Mouse (Mus musculus) testis, adult 2 months (tissue): ENCODE measurements around the gene Gpr137b. TPM values are rescaled to one million over a fixed set of nuclear protein-coding genes. Genes with fewer than 3 reads are reported as not detected.
"Not testable (repeated sequence)": the region's sequence is repeated elsewhere in the genome, so short reads cannot be mapped to it uniquely, and the experiment has no call there.

Experiments
- H3K27ac ChIP-seq: fragments of 200-500 bp; 2 replicates; pipeline ENCODE4 v1.5.1; 2012; ENCODE audit warnings: low read depth, low read length; ENCODE audit not compliant: control insufficient read depth, insufficient read depth
- H3K27me3 ChIP-seq: fragments of 200-500 bp; 2 replicates; pipeline ENCODE4 v1.6.1; 2012; ENCODE audit warnings: mild to moderate bottlenecking, low read length, moderate library complexity; ENCODE audit not compliant: control insufficient read depth, insufficient read depth
- H3K36me3 ChIP-seq: fragments of 200-500 bp; 2 replicates; pipeline ENCODE4 v1.6.1; 2012; ENCODE audit warnings: mild to moderate bottlenecking, low read length; ENCODE audit not compliant: control insufficient read depth, insufficient read depth
- H3K4me1 ChIP-seq: fragments of 200-500 bp; 2 replicates; pipeline ENCODE4 v1.6.1; 2012; ENCODE audit warnings: low read length; ENCODE audit not compliant: control insufficient read depth, insufficient read depth
- H3K4me3 ChIP-seq: fragments of 200-500 bp; 2 replicates; pipeline ENCODE4 v1.5.1; 2012; ENCODE audit warnings: low read depth, mild to moderate bottlenecking, low read length, moderate library complexity, mixed read lengths; ENCODE audit not compliant: control insufficient read depth
- CTCF ChIP-seq: fragments of 200-500 bp; IDR thresholded peaks from 2 replicates; pipeline ENCODE4 v1.5.1; 2012; ENCODE audit warnings: low read depth, mild to moderate bottlenecking, inconsistent platforms, low read length, moderate library complexity; ENCODE audit not compliant: control insufficient read depth, insufficient read depth, insufficient replicate concordance
- POLR2A ChIP-seq: fragments of 200-500 bp; IDR thresholded peaks from 2 replicates; pipeline ENCODE4 v1.6.1; 2012; ENCODE audit warnings: low read depth, mild to moderate bottlenecking, inconsistent platforms, low read length, moderate library complexity; ENCODE audit not compliant: control insufficient read depth
- polyA plus RNA-seq: library from polyadenylated mRNA; depleted of rRNA; stranded (reverse); fragments of >200 nt; gene quantifications from 2 replicates; pipeline ENCODE4 v1.2.3, GENCODE M21; 2012

Gpr137b gene
- polyA plus RNA-seq, 1 experiment, result 9.5 TPM

- Histone ChIP-seq H3K4me3 (no peak overlapping the region), H3K36me3 (no peaks in the 10 kb centered on the region), H3K27me3 (no peaks in the 10 kb centered on the region), H3K4me1 (no peaks in the 10 kb centered on the region), H3K27ac (no peak overlapping the region)
- TF ChIP-seq CTCF (no peak), POLR2A (no peak)
These were observed 16.6 kb downstream of the Gpr137b start for GRCm38 (mm10) chr13:13377180-13377579.

- H3K4me1 ChIP-seq, H3K36me3 ChIP-seq, H3K4me3 ChIP-seq, H3K27ac ChIP-seq, H3K27me3 ChIP-seq: not testable (repeated sequence)
These were observed 19.8 kb downstream of the Gpr137b start for GRCm38 (mm10) chr13:13373965-13374364.

- not testable (repeated sequence) for H3K36me3 ChIP-seq, H3K4me3 ChIP-seq, H3K27me3 ChIP-seq, H3K27ac ChIP-seq, H3K4me1 ChIP-seq
These were observed 22.4 kb downstream of the Gpr137b start for GRCm38 (mm10) chr13:13371436-13371835.

- not testable (repeated sequence) for H3K27me3 ChIP-seq, H3K4me3 ChIP-seq, H3K4me1 ChIP-seq, H3K27ac ChIP-seq, H3K36me3 ChIP-seq
These were observed 27.4 kb downstream of the Gpr137b start for GRCm38 (mm10) chr13:13366371-13366770.

GRCm38 (mm10) chr13:13363536-13363935 is 30.3 kb downstream of the Gpr137b start:
- not testable (repeated sequence) for H3K4me3 ChIP-seq, H3K4me1 ChIP-seq, H3K27me3 ChIP-seq, H3K36me3 ChIP-seq, H3K27ac ChIP-seq

GRCm38 (mm10) chr13:13362261-13362660 is 31.6 kb downstream of the Gpr137b start:
- not testable (repeated sequence) for H3K27ac ChIP-seq, H3K36me3 ChIP-seq, H3K4me1 ChIP-seq, H3K27me3 ChIP-seq, H3K4me3 ChIP-seq

GRCm38 (mm10) chr13:13360045-13360444 is 33.8 kb downstream of the Gpr137b start:
- H3K4me3 ChIP-seq, H3K27me3 ChIP-seq, H3K27ac ChIP-seq, H3K36me3 ChIP-seq, H3K4me1 ChIP-seq: not testable (repeated sequence)

- not testable (repeated sequence) for H3K36me3 ChIP-seq, H3K27me3 ChIP-seq, H3K4me3 ChIP-seq
These were observed 35.2 kb downstream of the Gpr137b start for GRCm38 (mm10) chr13:13358602-13359001.

GRCm38 (mm10) chr13:13358097-13358496 is 35.7 kb downstream of the Gpr137b start:
- H3K27me3 ChIP-seq, H3K4me3 ChIP-seq, H3K36me3 ChIP-seq, H3K27ac ChIP-seq, H3K4me1 ChIP-seq: not testable (repeated sequence)

More at GRCm38 (mm10) chr13:13358602-13359001, 35.2 kb downstream of the Gpr137b start:
- H3K4me1 ChIP-seq, H3K27ac ChIP-seq: not testable (repeated sequence)

GRCm38 (mm10) chr13:13352113-13352512 is 41.7 kb downstream of the Gpr137b start:
- not testable (repeated sequence) for H3K27ac ChIP-seq, H3K4me3 ChIP-seq, H3K36me3 ChIP-seq, H3K27me3 ChIP-seq, H3K4me1 ChIP-seq

GRCm38 (mm10) chr13:13350681-13351080 is 43.1 kb downstream of the Gpr137b start:
- H3K36me3 ChIP-seq, H3K4me1 ChIP-seq, H3K27me3 ChIP-seq, H3K4me3 ChIP-seq, H3K27ac ChIP-seq: not testable (repeated sequence)
